Mouse (Mus musculus): ENCODE results near the gene Plekhg3.

GRCm38 (mm10) chr12:76556187-76556586, 25.5 kb downstream of the Plekhg3 start:
- TF ChIP-seq POLR2A (IDR thresholded peaks at IDR 0.05; ENCODE audit: borderline replicate concordance, low read depth, low read length): no peak
- no peak for TF ChIP-seq CTCF (IDR thresholded peaks at IDR 0.05; ENCODE audit: low read depth, low read length)

Data from bone marrow macrophage, adult 2 months (primary cell).